In the genomic region with DNA sequence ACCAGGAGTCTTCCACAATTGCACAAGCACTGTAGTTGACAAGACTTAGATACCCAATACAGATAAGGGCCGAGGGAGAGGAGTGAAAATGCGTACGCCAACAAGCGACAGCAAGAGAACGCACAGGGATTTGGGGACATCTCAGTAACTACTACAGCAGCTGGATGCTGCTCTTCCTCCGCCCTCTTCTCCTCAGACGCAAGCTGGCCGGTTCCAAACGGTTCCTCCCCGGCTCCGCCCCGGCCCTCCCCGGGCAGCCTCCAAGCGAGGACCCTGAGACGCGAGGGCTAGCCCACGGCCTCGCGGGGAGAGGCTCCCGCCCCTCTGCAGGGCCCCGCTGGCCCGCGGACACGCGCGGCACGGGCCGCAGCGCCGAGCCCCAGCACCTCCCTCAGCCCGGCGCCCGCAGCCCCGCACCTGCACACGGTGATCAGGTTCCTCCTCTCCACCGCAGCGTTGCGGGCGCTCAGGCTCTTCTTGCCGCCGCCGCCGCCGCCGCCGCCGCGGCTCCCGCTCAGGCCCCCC, we compare ENCODE assay signal across 8 mouse cellular contexts. TPM values are rescaled to one million over a fixed set of nuclear protein-coding genes. Genes with fewer than 3 reads are reported as not detected.
DNase-seq lines count a peak whose midpoint lies in the region; ATAC-seq lines count a peak whose summit lies in the region.

No protein-coding gene starts in this region.

- WGBS in embryonic facial prominence, embryonic 12.5 days = under 1% methylated on average over 40 of the region's 49 CpGs
- WGBS in heart, embryonic 10.5 days = under 1% methylated on average over 48 of the region's 49 CpGs
- under 1% methylated on average over 42 of the region's 49 CpGs for WGBS in limb, embryonic 11.5 days
- under 1% methylated on average over 38 of the region's 49 CpGs for WGBS in midbrain, embryonic 11.5 days

- DNase-seq in spleen, adult 12 weeks (ENCODE audit: low spot score) = peak; percentile 2
- DNase-seq in spleen, postnatal 14 days (ENCODE audit: low spot score in 2 of 2) = no peak
- DNase-seq in heart, embryonic 10.5 days (ENCODE audit: low spot score) = no peak
- DNase-seq in kidney, adult 9 months = peak; percentile 37
- peak; percentile 66 for DNase-seq in limb, embryonic 11.5 days (ENCODE audit: low spot score)
- peak; percentile 94 for DNase-seq in midbrain, embryonic 11.5 days (ENCODE audit: low spot score, missing footprints)
- peak; percentile 57 for DNase-seq in right cerebral cortex, postnatal 4 days

- H3K27ac ChIP-seq in embryonic facial prominence, embryonic 12.5 days = peak overlapping the region; percentile 54
- peak overlapping the region; percentile 79 for H3K27ac ChIP-seq in heart, embryonic 10.5 days
- no peak overlapping the region for H3K27ac ChIP-seq in limb, embryonic 11.5 days (replicated peaks; ENCODE audit: low read depth, low read length)
- peak overlapping the region; percentile 51; the same call in 1 of the 2 replicates for H3K27ac ChIP-seq in midbrain, embryonic 11.5 days (ENCODE audit: low read depth, low read length)

- peak; percentile 73 for ATAC-seq in embryonic facial prominence, embryonic 12.5 days (ENCODE audit: insufficient number of reproducible peaks, insufficient read depth, low FRiP score, low TSS enrichment)
- peak; percentile 40; the same call in 1 of the 2 replicates for ATAC-seq in limb, embryonic 11.5 days (ENCODE audit: insufficient number of reproducible peaks, low FRiP score, low TSS enrichment, low read depth)
- ATAC-seq in midbrain, embryonic 11.5 days (ENCODE audit: low FRiP score) = peak; percentile 73

- H3K4me2 ChIP-seq in embryonic facial prominence, embryonic 12.5 days (replicated peaks) = peak overlapping the region; percentile 95
- peak overlapping the region; percentile 97 for H3K4me2 ChIP-seq in limb, embryonic 11.5 days (ENCODE audit: low read depth, severe bottlenecking)
- H3K4me2 ChIP-seq in midbrain, embryonic 11.5 days = peak overlapping the region; percentile 92

- no peaks in the 10 kb centered on the region for H3K9me3 ChIP-seq in embryonic facial prominence, embryonic 12.5 days
- H3K9me3 ChIP-seq in heart, embryonic 10.5 days = no peaks in the 10 kb centered on the region
- no peaks in the 10 kb centered on the region for H3K9me3 ChIP-seq in limb, embryonic 11.5 days (ENCODE audit: control insufficient read depth, low read length)
- no peaks in the 10 kb centered on the region for H3K9me3 ChIP-seq in midbrain, embryonic 11.5 days (ENCODE audit: control insufficient read depth, low read length)

- H3K4me3 ChIP-seq in embryonic facial prominence, embryonic 12.5 days = peak overlapping the region; percentile 74
- H3K4me3 ChIP-seq in heart, embryonic 10.5 days = peak overlapping the region; percentile 86
- H3K4me3 ChIP-seq in limb, embryonic 11.5 days (ENCODE audit: low read depth, low read length) = peak overlapping the region; percentile 76
- peak overlapping the region; percentile 85 for H3K4me3 ChIP-seq in midbrain, embryonic 11.5 days (ENCODE audit: low read depth, low read length)

- no peaks in the 10 kb centered on the region for H3K27me3 ChIP-seq in embryonic facial prominence, embryonic 12.5 days
- H3K27me3 ChIP-seq in heart, embryonic 10.5 days (ENCODE audit: insufficient read depth, poor library complexity, severe bottlenecking) = no peaks in the 10 kb centered on the region
- H3K27me3 ChIP-seq in limb, embryonic 11.5 days (ENCODE audit: control insufficient read depth, insufficient read depth, low read length) = no peaks in the 10 kb centered on the region
- no peaks in the 10 kb centered on the region for H3K27me3 ChIP-seq in midbrain, embryonic 11.5 days (ENCODE audit: control insufficient read depth, insufficient read depth, low read length)

- H3K4me1 ChIP-seq in embryonic facial prominence, embryonic 12.5 days = no peaks in the 10 kb centered on the region
- peaks cover 9% of the 10 kb centered on the region; the same call in 1 of the 2 replicates for H3K4me1 ChIP-seq in heart, embryonic 10.5 days
- no peaks in the 10 kb centered on the region for H3K4me1 ChIP-seq in limb, embryonic 11.5 days (ENCODE audit: control insufficient read depth, insufficient read depth, low read length)
- H3K4me1 ChIP-seq in midbrain, embryonic 11.5 days (ENCODE audit: control insufficient read depth, insufficient read depth, low read length) = peaks cover 3% of the 10 kb centered on the region; the same call in 1 of the 2 replicates

- peak overlapping the region; percentile 73 for H3K9ac ChIP-seq in embryonic facial prominence, embryonic 12.5 days
- H3K9ac ChIP-seq in limb, embryonic 11.5 days (ENCODE audit: low read length) = peak overlapping the region; percentile 72
- H3K9ac ChIP-seq in midbrain, embryonic 11.5 days (ENCODE audit: low read length) = peak overlapping the region; percentile 87

- no peaks in the 10 kb centered on the region for H3K36me3 ChIP-seq in embryonic facial prominence, embryonic 12.5 days
- H3K36me3 ChIP-seq in heart, embryonic 10.5 days = no peaks in the 10 kb centered on the region
- no peaks in the 10 kb centered on the region for H3K36me3 ChIP-seq in limb, embryonic 11.5 days (ENCODE audit: control insufficient read depth, insufficient read depth, low read length)
- no peaks in the 10 kb centered on the region for H3K36me3 ChIP-seq in midbrain, embryonic 11.5 days (ENCODE audit: control insufficient read depth, insufficient read depth, low read length)

RNA-seq across cellular contexts. Expression of gene Rundc3b, which starts 0.6 kb away (rescaled TPM):
- polyA plus RNA-seq in embryonic facial prominence, embryonic 12.5 days (2016; fragmentation: Nextera tagmentation; extraction: Ambion mirVana) = 7.7 and 8.3 TPM in 2 replicates
- 1.1 and 1.6 TPM in 2 replicates for polyA plus RNA-seq in heart, embryonic 10.5 days (2016; fragmentation: Nextera tagmentation; extraction: Ambion mirVana)
- 3.5 and 4.8 TPM in 2 replicates for polyA plus RNA-seq in limb, embryonic 11.5 days (2014; fragmentation: Nextera tagmentation; extraction: Ambion mirVana)
- 12.3 and 13.3 TPM in 2 replicates for polyA plus RNA-seq in midbrain, embryonic 11.5 days (2014; fragmentation: Nextera tagmentation; extraction: Ambion mirVana)

RNA-seq across cellular contexts. Expression of gene Abcb1a, which starts 37.7 kb away (rescaled TPM):
- 0.28 and 0.39 TPM in 2 replicates for polyA plus RNA-seq in embryonic facial prominence, embryonic 12.5 days (2016; fragmentation: Nextera tagmentation; extraction: Ambion mirVana)
- 0.22 and 0.28 TPM in 2 replicates for polyA plus RNA-seq in heart, embryonic 10.5 days (2016; fragmentation: Nextera tagmentation; extraction: Ambion mirVana)
- polyA plus RNA-seq in limb, embryonic 11.5 days (2014; fragmentation: Nextera tagmentation; extraction: Ambion mirVana) = 0.14 and 0.20 TPM in 2 replicates
- 0.94 and 1.1 TPM in 2 replicates for polyA plus RNA-seq in midbrain, embryonic 11.5 days (2014; fragmentation: Nextera tagmentation; extraction: Ambion mirVana)

Comparison
In these comparisons a context has a peak if more than half of its experiments do, and no peak if none do; other contexts are left out.
1. DNase-seq: peak in spleen, adult 12 weeks (single experiment), kidney, adult 9 months (single experiment), limb, embryonic 11.5 days (single experiment), midbrain, embryonic 11.5 days (single experiment) and right cerebral cortex, postnatal 4 days (single experiment); none in spleen, postnatal 14 days (0 of 2) and heart, embryonic 10.5 days (single experiment).
2. Peak in every context shown above with its lines, with median percentiles within 50 percentile points of each other: ATAC-seq, H3K4me2 ChIP-seq, H3K4me3 ChIP-seq and H3K9ac ChIP-seq.